Mouse (Mus musculus) MEL (cell line): ENCODE results near the gene Rassf2.

Experiments
- CTCF ChIP-seq, 3 experiments: IDR thresholded peaks in 2 of 3; conservative IDR thresholded peaks in 1 of 3; 2 replicates each; pipeline ENCODE4 v1.5.1; 2011 to 2012; ENCODE audit warnings: low read length in 3 of 3, low read depth in 2 of 3, mild to moderate bottlenecking in 2 of 3, improper control_type of control experiment in 1 of 3, inconsistent platforms in 1 of 3, mixed read lengths in 1 of 3, moderate library complexity in 1 of 3; ENCODE audit not compliant: control insufficient read depth in 1 of 3, insufficient read depth in 1 of 3, poor library complexity in 1 of 3, severe bottlenecking in 1 of 3
- EP300 ChIP-seq, 2 experiments: IDR thresholded peaks; 2 replicates each; pipeline ENCODE4 v1.6.1; 2011; ENCODE audit warnings: improper control_type of control experiment in 2 of 2, low read length in 2 of 2, low read depth in 1 of 2, mild to moderate bottlenecking in 1 of 2
- ETS1 ChIP-seq: IDR thresholded peaks from 2 replicates; pipeline ENCODE4 v1.6.1; 2012; ENCODE audit warnings: low read depth, mild to moderate bottlenecking, inconsistent platforms, low read length, improper control_type of control experiment, moderate library complexity
- GABPA ChIP-seq: IDR thresholded peaks from 2 replicates; pipeline ENCODE4 v1.6.1; 2012; ENCODE audit warnings: low read depth, mild to moderate bottlenecking, inconsistent platforms, low read length, improper control_type of control experiment, moderate library complexity
- POLR2A ChIP-seq, 2 experiments: IDR thresholded peaks; 2 replicates each; pipeline ENCODE4 v1.6.1; 2011 to 2012; ENCODE audit warnings: low read length in 2 of 2, mild to moderate bottlenecking in 2 of 2, control low read depth in 1 of 2, improper control_type of control experiment in 1 of 2, low read depth in 1 of 2, moderate library complexity in 1 of 2; ENCODE audit not compliant: control insufficient read depth in 1 of 2, insufficient read depth in 1 of 2, poor library complexity in 1 of 2
- POLR2AphosphoS2 ChIP-seq: IDR thresholded peaks from 2 replicates; pipeline ENCODE4 v1.6.1; 2011; ENCODE audit warnings: low read length, improper control_type of control experiment
- RCOR1 ChIP-seq: IDR thresholded peaks from 2 replicates; pipeline ENCODE4 v1.6.1; 2012; ENCODE audit warnings: low read depth, mild to moderate bottlenecking, inconsistent platforms, low read length, improper control_type of control experiment
- SIN3A ChIP-seq: IDR thresholded peaks from 2 replicates; pipeline ENCODE4 v1.6.1; 2012; ENCODE audit warnings: low read length, improper control_type of control experiment, inconsistent platforms
- UBTF ChIP-seq: IDR thresholded peaks from 2 replicates; pipeline ENCODE4 v1.6.1; 2012; ENCODE audit warnings: low read depth, mild to moderate bottlenecking, inconsistent platforms, low read length, improper control_type of control experiment, moderate library complexity, borderline replicate concordance; ENCODE audit not compliant: insufficient read depth
- USF2 ChIP-seq, 2 experiments: IDR thresholded peaks; 2 replicates each; pipeline ENCODE4 v1.6.1; 2011 to 2012; ENCODE audit warnings: improper control_type of control experiment in 2 of 2, low read length in 2 of 2, borderline replicate concordance in 1 of 2, inconsistent platforms in 1 of 2, low read depth in 1 of 2, mild to moderate bottlenecking in 1 of 2; ENCODE audit not compliant: insufficient read depth in 1 of 2

GRCm38 (mm10) chr2:131997356-131997755, 32.7 kb downstream of the Rassf2 start:
- TF ChIP-seq SIN3A: no peak
- no peak for TF ChIP-seq UBTF
- no peak for TF ChIP-seq POLR2AphosphoS2
- no peak for TF ChIP-seq CTCF (IDR thresholded peaks at IDR 0.05 in 2 of 3, conservative IDR thresholded peaks at IDR 0.05 in 1 of 3; ENCODE audit: control insufficient read depth in 1 of 3, insufficient read depth in 1 of 3, low read depth in 2 of 3, low read length in 3 of 3, poor library complexity in 1 of 3, severe bottlenecking in 1 of 3)
- TF ChIP-seq ETS1: no peak
- no peak for TF ChIP-seq POLR2A (IDR thresholded peaks at IDR 0.05; ENCODE audit: control insufficient read depth in 1 of 2, insufficient read depth in 1 of 2, low read depth in 1 of 2, low read length in 2 of 2, poor library complexity in 1 of 2)
- no peak for TF ChIP-seq EP300 (IDR thresholded peaks at IDR 0.05; ENCODE audit: low read depth in 1 of 2, low read length in 2 of 2)
- TF ChIP-seq GABPA: no peak
- no peak for TF ChIP-seq RCOR1
- TF ChIP-seq USF2 (IDR thresholded peaks at IDR 0.05; ENCODE audit: borderline replicate concordance in 1 of 2, insufficient read depth in 1 of 2, low read depth in 1 of 2, low read length in 2 of 2): no peak
